ENCODE assay signal across 22 mouse cellular contexts in genomic region chr15:102077111-102077677, GRCm38 (mm10). TPM values are rescaled to one million over a fixed set of nuclear protein-coding genes. Genes with fewer than 3 reads are reported as not detected.
"Had no signal": no experiment of that assay in that cellular context is flagged by ENCODE, and none has a peak within 500 bp of the region (broad histone marks: within the 10 kb centered on the region; RNA-seq: fewer than 3 reads in every experiment).

No protein-coding gene starts in this region.

- DNase-seq: kidney, adult 2 months; kidney, postnatal 25 days; layer of hippocampus, adult 9-11 months; layer of hippocampus, postnatal 36 days; lung, adult 2 months; lung, postnatal 14 days; lung, postnatal 4 days; retina, postnatal 1 day; right cerebral cortex, postnatal 25 days; spleen, adult 18-20 months; thymus, adult 18-20 months; thymus, postnatal 36 days had no signal

- H3K4me2 ChIP-seq: midbrain, embryonic 11.5 days; midbrain, embryonic 15.5 days; neural tube, embryonic 13.5 days had no signal

- H3K36me3 ChIP-seq: midbrain, embryonic 15.5 days had no signal

- H3K4me3 ChIP-seq: layer of hippocampus, adult 2 months; left cerebral cortex, adult 2 months; liver, embryonic 15.5 days; midbrain, embryonic 15.5 days; neural tube, embryonic 13.5 days had no signal

- H3K9me3 ChIP-seq: liver, embryonic 15.5 days; midbrain, embryonic 15.5 days; neural tube, embryonic 13.5 days had no signal

- ATAC-seq: intestine, postnatal 0 days; midbrain, embryonic 15.5 days had no signal

- H3K9ac ChIP-seq: liver, embryonic 15.5 days; midbrain, embryonic 15.5 days; neural tube, embryonic 13.5 days had no signal

- H3K27ac ChIP-seq: kidney, postnatal 0 days; layer of hippocampus, adult 2 months; left cerebral cortex, adult 2 months; liver, embryonic 15.5 days; midbrain, embryonic 15.5 days; neural tube, embryonic 13.5 days had no signal

- H3K27me3 ChIP-seq: liver, embryonic 15.5 days; midbrain, embryonic 15.5 days; neural tube, embryonic 13.5 days had no signal

RNA-seq across cellular contexts. Expression of gene Tns2, which starts 23.0 kb away (rescaled TPM):
- total RNA-seq: megakaryocyte progenitor cell, adult 5-6 weeks; megakaryocyte-erythroid progenitor cell, adult 5-6 weeks had no signal
